Mouse (Mus musculus) myocyte (in vitro differentiated cells): ENCODE measurements around the gene Mlf2. TPM values are rescaled to one million over a fixed set of nuclear protein-coding genes. Genes with fewer than 3 reads are reported as not detected.

Source experiments
- H3K27me3 ChIP-seq: one replicate; pipeline ENCODE4 v1.6.1; 2011; ENCODE audit not compliant: control insufficient read depth, insufficient read depth, insufficient read length
- H3K36me3 ChIP-seq: one replicate; pipeline ENCODE4 v1.6.1; 2011; ENCODE audit not compliant: control insufficient read depth, insufficient read depth
- H3K4me2 ChIP-seq: one replicate; pipeline ENCODE4 v1.6.1; 2011; ENCODE audit warnings: low read depth, control low read depth
- H3K4me3 ChIP-seq: one replicate; pipeline ENCODE4 v1.5.1; 2011; ENCODE audit warnings: mild to moderate bottlenecking, control low read depth, moderate library complexity
- H3K79me2 ChIP-seq: one replicate; pipeline ENCODE4 v1.6.1; 2011; ENCODE audit not compliant: control insufficient read depth, insufficient read depth
- H3ac ChIP-seq: one replicate; pipeline ENCODE4 v1.6.1; 2011; ENCODE audit not compliant: control insufficient read depth, insufficient read length
- CEBPB ChIP-seq: IDR thresholded peaks from 2 replicates; pipeline ENCODE4 v1.6.1; 2011; ENCODE audit warnings: mild to moderate bottlenecking, moderate library complexity; ENCODE audit not compliant: poor library complexity, insufficient read depth, severe bottlenecking
- E2F4 ChIP-seq: IDR thresholded peaks from one replicate; pipeline ENCODE4 v1.6.1; 2011; ENCODE audit warnings: mild to moderate bottlenecking, control low read depth, moderate library complexity; ENCODE audit not compliant: insufficient read depth
- MAX ChIP-seq: IDR thresholded peaks from one replicate; pipeline ENCODE4 v1.6.1; 2011; ENCODE audit warnings: low read depth, mild to moderate bottlenecking, control low read depth
- MYOD1 ChIP-seq, 3 experiments: IDR thresholded peaks; one replicate each; pipeline ENCODE4 v1.6.1; 2011; ENCODE audit warnings: control low read depth in 2 of 3, low read depth in 2 of 3, mild to moderate bottlenecking in 2 of 3, moderate library complexity in 1 of 3; ENCODE audit not compliant: insufficient read length in 2 of 3, control insufficient read depth in 1 of 3
- MYOG ChIP-seq, 3 experiments: IDR thresholded peaks; one replicate each; pipeline ENCODE4 v1.6.1; 2011; ENCODE audit warnings: control low read depth in 2 of 3, low read depth in 2 of 3, mild to moderate bottlenecking in 2 of 3; ENCODE audit not compliant: insufficient read length in 2 of 3, control insufficient read depth in 1 of 3, insufficient read depth in 1 of 3
- POLR2A ChIP-seq: IDR thresholded peaks from one replicate; pipeline ENCODE4 v1.6.1; 2011; ENCODE audit warnings: low read depth, mild to moderate bottlenecking, control low read depth, moderate library complexity; ENCODE audit not compliant: insufficient read length
- POLR2AphosphoS2 ChIP-seq: IDR thresholded peaks from one replicate; pipeline ENCODE4 v1.6.1; 2011; ENCODE audit warnings: low read depth, control low read depth; ENCODE audit not compliant: insufficient read length
- REST ChIP-seq: IDR thresholded peaks from one replicate; pipeline ENCODE4 v1.6.1; 2011; ENCODE audit warnings: mild to moderate bottlenecking, control low read depth, moderate library complexity; ENCODE audit not compliant: insufficient read depth, insufficient read length
- SRF ChIP-seq: IDR thresholded peaks from one replicate; pipeline ENCODE4 v1.6.1; 2011; ENCODE audit warnings: low read depth; ENCODE audit not compliant: control insufficient read depth, insufficient read length
- TCF12 ChIP-seq: IDR thresholded peaks from one replicate; pipeline ENCODE4 v1.6.1; 2011; ENCODE audit warnings: mild to moderate bottlenecking, control low read depth; ENCODE audit not compliant: poor library complexity, insufficient read depth, severe bottlenecking
- TCF3 ChIP-seq: IDR thresholded peaks from one replicate; pipeline ENCODE4 v1.6.1; 2011; ENCODE audit warnings: low read depth, control low read depth; ENCODE audit not compliant: insufficient read length
- USF1 ChIP-seq: IDR thresholded peaks from one replicate; pipeline ENCODE4 v1.6.1; 2011; ENCODE audit warnings: low read depth, mild to moderate bottlenecking, control low read depth, moderate library complexity
- polyA plus RNA-seq: library from polyadenylated mRNA; unstranded; fragments of >200 nt; fragmentation: generic; extraction: Trizol; gene quantifications from one replicate; pipeline ENCODE4 v1.2.1, GENCODE M21; 2012; ENCODE audit warnings: missing spikeins

Mlf2 gene
- polyA plus RNA-seq, 1 experiment, result 384 TPM

DNA sequence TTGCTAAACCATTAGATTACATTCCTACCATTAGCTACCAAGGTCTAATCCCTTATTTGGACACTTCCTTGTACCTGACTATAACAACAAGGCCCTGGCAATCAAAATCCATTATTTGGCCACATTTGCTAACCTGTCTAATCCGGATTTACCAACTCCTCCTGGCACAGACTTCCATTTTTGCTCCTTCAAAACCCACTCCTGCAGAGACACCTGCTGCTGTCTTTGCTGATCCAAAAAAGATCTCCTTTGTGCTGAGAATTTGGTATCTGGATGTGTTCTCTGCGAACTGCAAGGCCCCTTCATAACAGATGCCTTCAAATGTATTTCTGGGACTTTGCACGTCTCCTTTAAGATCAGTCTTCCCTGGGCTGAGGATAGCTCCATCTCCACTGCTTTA lies 12.3 kb downstream of the Mlf2 start:
- H3K79me2 ChIP-seq, result no peaks in the 10 kb centered on the region
- H3K4me2 ChIP-seq, result no peak overlapping the region
- TF ChIP-seq CEBPB (no peak), USF1 (no peak), POLR2AphosphoS2 (no peak), REST (no peak), MYOD1 (IDR thresholded peaks at IDR 0.05; ENCODE audit: control insufficient read depth in 1 of 3, insufficient read length in 2 of 3, low read depth in 2 of 3) (no peak), TCF12 (no peak), MYOG (IDR thresholded peaks at IDR 0.05; ENCODE audit: control insufficient read depth in 1 of 3, insufficient read depth in 1 of 3, insufficient read length in 2 of 3, low read depth in 2 of 3) (no peak), SRF (no peak), POLR2A (no peak), MAX (no peak)
- H3K4me3 ChIP-seq, result no peak overlapping the region
- H3ac ChIP-seq, result no peak overlapping the region
- no peaks in the 10 kb centered on the region for H3K36me3 ChIP-seq
- no peaks in the 10 kb centered on the region for H3K27me3 ChIP-seq

DNA sequence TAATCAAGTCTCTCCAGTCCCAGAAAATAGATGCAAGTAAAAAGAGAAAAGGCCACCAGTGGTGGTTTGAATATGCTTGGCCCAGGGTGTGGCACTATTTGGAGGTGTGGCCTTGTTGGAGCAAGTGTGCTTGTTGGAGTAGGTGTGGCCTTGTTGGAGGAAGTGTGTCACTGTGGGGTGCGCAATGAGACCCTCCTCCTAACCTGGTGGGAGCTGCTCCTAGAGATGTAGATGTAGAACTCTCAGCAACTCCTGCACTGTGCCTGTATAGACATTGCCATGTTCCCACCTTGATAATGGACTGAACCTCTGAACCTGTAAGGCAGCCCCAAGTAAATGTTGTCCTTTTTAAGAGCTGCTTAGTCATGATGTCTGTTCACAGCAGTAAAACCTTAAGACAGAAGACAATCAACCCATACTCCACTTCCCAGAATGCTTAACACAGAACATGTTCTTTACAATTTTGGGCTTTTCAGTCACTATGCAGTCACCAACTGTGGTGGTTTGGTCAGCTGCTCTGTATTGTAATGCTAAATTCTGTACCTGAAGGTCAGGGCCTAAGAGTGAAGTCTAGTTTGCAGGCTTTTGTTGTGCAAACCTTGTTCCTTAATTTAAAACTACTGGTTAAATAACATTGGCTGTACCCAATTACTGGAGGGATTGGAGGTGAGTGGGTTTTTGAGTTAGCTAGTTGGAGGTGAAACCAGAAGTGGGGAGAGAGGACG lies 23.0 kb downstream of the Mlf2 start:
- no peak overlapping the region for H3K4me2 ChIP-seq
- no peaks in the 10 kb centered on the region for H3K79me2 ChIP-seq
- H3K36me3 ChIP-seq, result peaks cover 10% of the 10 kb centered on the region
- H3K27me3 ChIP-seq, result no peaks in the 10 kb centered on the region
- no peak for TF ChIP-seq MAX
- no peak overlapping the region for H3K4me3 ChIP-seq
- H3ac ChIP-seq, result no peak overlapping the region

DNA sequence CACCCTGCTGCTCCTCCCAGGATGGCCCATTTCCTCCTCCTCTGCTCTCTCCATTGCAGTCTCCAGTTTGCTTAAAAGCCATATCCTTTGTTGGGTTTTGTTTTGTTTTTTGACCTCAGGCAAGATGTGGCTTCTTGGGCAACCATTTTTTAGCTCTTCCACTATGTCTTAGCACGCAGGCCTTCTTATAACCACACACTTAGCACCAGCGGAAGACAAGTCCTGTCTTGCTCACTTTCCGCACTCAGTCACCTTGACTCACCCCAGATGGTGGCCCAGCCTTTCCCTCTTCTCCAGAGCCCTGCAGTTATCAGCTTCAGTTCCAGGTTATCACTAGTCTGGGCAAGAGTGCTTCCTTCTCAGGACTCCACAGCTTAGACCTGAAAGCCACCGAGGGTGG lies 24.0 kb downstream of the Mlf2 start:
- no peak overlapping the region for H3K4me2 ChIP-seq
- H3ac ChIP-seq, result no peak overlapping the region
- no peak overlapping the region for H3K4me3 ChIP-seq
- peaks cover 21% of the 10 kb centered on the region for H3K36me3 ChIP-seq
- H3K27me3 ChIP-seq, result no peaks in the 10 kb centered on the region
- H3K79me2 ChIP-seq, result no peaks in the 10 kb centered on the region
- TF ChIP-seq POLR2A (no peak), TCF3 (no peak), E2F4 (no peak), SRF (no peak)

DNA sequence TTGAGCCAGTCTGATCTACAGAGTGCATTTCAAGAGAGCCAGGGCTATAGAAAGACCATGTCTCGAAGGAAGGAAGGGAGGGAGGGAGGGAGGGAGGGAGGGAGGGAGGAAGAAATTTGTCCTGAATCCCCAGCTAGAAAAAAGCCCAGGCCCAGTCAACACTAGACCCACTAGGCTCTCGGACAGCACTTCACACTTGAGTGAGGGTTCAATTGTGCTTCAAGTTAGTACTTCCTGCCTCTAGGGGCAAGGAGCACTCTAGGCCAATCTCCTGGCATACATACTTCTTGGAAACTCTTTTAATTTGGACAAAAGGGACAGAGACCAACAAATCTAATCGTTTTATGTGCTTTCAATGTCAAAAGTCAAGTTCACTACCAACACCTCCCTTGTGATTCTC lies 26.9 kb downstream of the Mlf2 start:
- TF ChIP-seq MYOG (IDR thresholded peaks at IDR 0.05; ENCODE audit: control insufficient read depth in 1 of 3, insufficient read depth in 1 of 3, insufficient read length in 2 of 3, low read depth in 2 of 3) (no peak), SRF (no peak), TCF12 (no peak), CEBPB (no peak), REST (no peak), MYOD1 (IDR thresholded peaks at IDR 0.05; ENCODE audit: control insufficient read depth in 1 of 3, insufficient read length in 2 of 3, low read depth in 2 of 3) (no peak), USF1 (no peak), POLR2AphosphoS2 (no peak)
- Histone ChIP-seq H3K27me3 (no peaks in the 10 kb centered on the region), H3K4me3 (no peak overlapping the region), H3K36me3 (peaks cover 25% of the 10 kb centered on the region), H3ac (no peak overlapping the region), H3K79me2 (no peaks in the 10 kb centered on the region), H3K4me2 (no peak overlapping the region)

DNA sequence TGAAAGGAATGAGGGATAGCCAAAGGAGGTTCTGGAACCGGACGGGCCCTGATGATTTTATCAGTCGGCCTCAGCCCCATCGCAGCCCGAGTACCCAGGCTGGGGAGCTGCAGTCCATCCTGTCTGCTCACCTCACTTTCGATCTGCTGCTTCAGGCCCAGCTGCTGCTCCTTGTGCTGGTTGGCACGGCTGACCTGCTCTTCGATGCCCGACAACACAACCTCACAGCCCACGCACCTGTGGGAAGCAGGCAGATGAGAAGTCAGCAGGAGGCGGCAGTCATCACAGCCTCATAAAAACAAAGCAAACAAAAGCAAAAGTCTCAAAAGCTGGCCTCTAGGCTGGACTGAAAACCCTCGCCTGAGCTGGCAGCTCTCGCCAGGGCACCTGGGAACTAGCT lies 28.8 kb downstream of the Mlf2 start:
- Histone ChIP-seq H3ac (no peak overlapping the region), H3K79me2 (peaks cover 8% of the 10 kb centered on the region), H3K4me2 (no peak overlapping the region), H3K36me3 (peaks cover 25% of the 10 kb centered on the region), H3K4me3 (no peak overlapping the region), H3K27me3 (no peaks in the 10 kb centered on the region)
- TF ChIP-seq MYOG (IDR thresholded peaks at IDR 0.05; ENCODE audit: control insufficient read depth in 1 of 3, insufficient read depth in 1 of 3, insufficient read length in 2 of 3, low read depth in 2 of 3), result no peak
- TF ChIP-seq TCF3, result no peak
- TF ChIP-seq MYOD1 (IDR thresholded peaks at IDR 0.05; ENCODE audit: control insufficient read depth in 1 of 3, insufficient read length in 2 of 3, low read depth in 2 of 3), result no peak
- TF ChIP-seq SRF, result no peak
- no peak for TF ChIP-seq REST
- TF ChIP-seq POLR2AphosphoS2, result no peak
- no peak for TF ChIP-seq USF1
- no peak for TF ChIP-seq E2F4
- TF ChIP-seq POLR2A, result no peak
